Mouse (Mus musculus) myocyte (in vitro differentiated cells): ENCODE measurements around the gene Rbm19. TPM values are rescaled to one million over a fixed set of nuclear protein-coding genes. Genes with fewer than 3 reads are reported as not detected.

Source experiments
- H3K27me3 ChIP-seq: one replicate; pipeline ENCODE4 v1.6.1; 2011; ENCODE audit not compliant: control insufficient read depth, insufficient read depth, insufficient read length
- H3K36me3 ChIP-seq: one replicate; pipeline ENCODE4 v1.6.1; 2011; ENCODE audit not compliant: control insufficient read depth, insufficient read depth
- H3K4me2 ChIP-seq: one replicate; pipeline ENCODE4 v1.6.1; 2011; ENCODE audit warnings: low read depth, control low read depth
- H3K4me3 ChIP-seq: one replicate; pipeline ENCODE4 v1.5.1; 2011; ENCODE audit warnings: mild to moderate bottlenecking, control low read depth, moderate library complexity
- H3K79me2 ChIP-seq: one replicate; pipeline ENCODE4 v1.6.1; 2011; ENCODE audit not compliant: control insufficient read depth, insufficient read depth
- H3ac ChIP-seq: one replicate; pipeline ENCODE4 v1.6.1; 2011; ENCODE audit not compliant: control insufficient read depth, insufficient read length
- CEBPB ChIP-seq: IDR thresholded peaks from 2 replicates; pipeline ENCODE4 v1.6.1; 2011; ENCODE audit warnings: mild to moderate bottlenecking, moderate library complexity; ENCODE audit not compliant: poor library complexity, insufficient read depth, severe bottlenecking
- E2F4 ChIP-seq: IDR thresholded peaks from one replicate; pipeline ENCODE4 v1.6.1; 2011; ENCODE audit warnings: mild to moderate bottlenecking, control low read depth, moderate library complexity; ENCODE audit not compliant: insufficient read depth
- MAX ChIP-seq: IDR thresholded peaks from one replicate; pipeline ENCODE4 v1.6.1; 2011; ENCODE audit warnings: low read depth, mild to moderate bottlenecking, control low read depth
- MYOD1 ChIP-seq, 3 experiments: IDR thresholded peaks; one replicate each; pipeline ENCODE4 v1.6.1; 2011; ENCODE audit warnings: control low read depth in 2 of 3, low read depth in 2 of 3, mild to moderate bottlenecking in 2 of 3, moderate library complexity in 1 of 3; ENCODE audit not compliant: insufficient read length in 2 of 3, control insufficient read depth in 1 of 3
- MYOG ChIP-seq, 3 experiments: IDR thresholded peaks; one replicate each; pipeline ENCODE4 v1.6.1; 2011; ENCODE audit warnings: control low read depth in 2 of 3, low read depth in 2 of 3, mild to moderate bottlenecking in 2 of 3; ENCODE audit not compliant: insufficient read length in 2 of 3, control insufficient read depth in 1 of 3, insufficient read depth in 1 of 3
- POLR2A ChIP-seq: IDR thresholded peaks from one replicate; pipeline ENCODE4 v1.6.1; 2011; ENCODE audit warnings: low read depth, mild to moderate bottlenecking, control low read depth, moderate library complexity; ENCODE audit not compliant: insufficient read length
- POLR2AphosphoS2 ChIP-seq: IDR thresholded peaks from one replicate; pipeline ENCODE4 v1.6.1; 2011; ENCODE audit warnings: low read depth, control low read depth; ENCODE audit not compliant: insufficient read length
- REST ChIP-seq: IDR thresholded peaks from one replicate; pipeline ENCODE4 v1.6.1; 2011; ENCODE audit warnings: mild to moderate bottlenecking, control low read depth, moderate library complexity; ENCODE audit not compliant: insufficient read depth, insufficient read length
- SRF ChIP-seq: IDR thresholded peaks from one replicate; pipeline ENCODE4 v1.6.1; 2011; ENCODE audit warnings: low read depth; ENCODE audit not compliant: control insufficient read depth, insufficient read length
- TCF12 ChIP-seq: IDR thresholded peaks from one replicate; pipeline ENCODE4 v1.6.1; 2011; ENCODE audit warnings: mild to moderate bottlenecking, control low read depth; ENCODE audit not compliant: poor library complexity, insufficient read depth, severe bottlenecking
- TCF3 ChIP-seq: IDR thresholded peaks from one replicate; pipeline ENCODE4 v1.6.1; 2011; ENCODE audit warnings: low read depth, control low read depth; ENCODE audit not compliant: insufficient read length
- USF1 ChIP-seq: IDR thresholded peaks from one replicate; pipeline ENCODE4 v1.6.1; 2011; ENCODE audit warnings: low read depth, mild to moderate bottlenecking, control low read depth, moderate library complexity
- polyA plus RNA-seq: library from polyadenylated mRNA; unstranded; fragments of >200 nt; fragmentation: generic; extraction: Trizol; gene quantifications from one replicate; pipeline ENCODE4 v1.2.1, GENCODE M21; 2012; ENCODE audit warnings: missing spikeins

Rbm19 gene
- polyA plus RNA-seq, result 28.3 TPM

- Histone ChIP-seq H3ac (peak within 1 kb of the TSS; percentile 11), H3K4me3 (peak within 1 kb of the TSS; percentile 87), H3K27me3 (peaks cover 9% of the 10 kb centered on the region), H3K4me2 (peak within 1 kb of the TSS; percentile 94), H3K36me3 (no peaks in the 10 kb centered on the region), H3K79me2 (peaks cover 10% of the 10 kb centered on the region)
- no peak for TF ChIP-seq TCF3
- TF ChIP-seq REST, result no peak
- TF ChIP-seq USF1, result peak; percentile 97
- peak; percentile 51 for TF ChIP-seq POLR2A
- TF ChIP-seq POLR2AphosphoS2, result peak; percentile 30
Observed at GRCm38 (mm10) chr5:120116261-120117050, at the start of gene Rbm19. Gene Rbm19 (plus strand): TSS chr5:120116465.

GRCm38 (mm10) chr5:120067266-120067665, 49.0 kb upstream of the Rbm19 start:
- Histone ChIP-seq H3K4me3 (no peak overlapping the region), H3K4me2 (no peak overlapping the region), H3ac (no peak overlapping the region), H3K36me3 (no peaks in the 10 kb centered on the region), H3K79me2 (no peaks in the 10 kb centered on the region), H3K27me3 (no peaks in the 10 kb centered on the region)
- TF ChIP-seq USF1 (no peak), POLR2A (no peak), TCF3 (no peak), POLR2AphosphoS2 (no peak), REST (no peak), E2F4 (no peak), MAX (no peak), TCF12 (no peak), SRF (no peak), MYOG (IDR thresholded peaks at IDR 0.05; ENCODE audit: control insufficient read depth in 1 of 3, insufficient read depth in 1 of 3, insufficient read length in 2 of 3, low read depth in 2 of 3) (no peak), MYOD1 (IDR thresholded peaks at IDR 0.05; ENCODE audit: control insufficient read depth in 1 of 3, insufficient read length in 2 of 3, low read depth in 2 of 3) (no peak), CEBPB (no peak)

- Histone ChIP-seq H3K27me3 (no peaks in the 10 kb centered on the region), H3K4me2 (no peak overlapping the region), H3ac (no peak overlapping the region), H3K4me3 (no peak overlapping the region), H3K79me2 (no peaks in the 10 kb centered on the region), H3K36me3 (no peaks in the 10 kb centered on the region)
- TF ChIP-seq REST (no peak), CEBPB (no peak), MYOG (IDR thresholded peaks at IDR 0.05; ENCODE audit: control insufficient read depth in 1 of 3, insufficient read depth in 1 of 3, insufficient read length in 2 of 3, low read depth in 2 of 3) (no peak), E2F4 (no peak), POLR2AphosphoS2 (no peak), SRF (no peak), MYOD1 (IDR thresholded peaks at IDR 0.05; ENCODE audit: control insufficient read depth in 1 of 3, insufficient read length in 2 of 3, low read depth in 2 of 3) (no peak), MAX (no peak), POLR2A (no peak), USF1 (no peak), TCF3 (no peak), TCF12 (no peak)
Observed at GRCm38 (mm10) chr5:120074101-120074500, 42.2 kb upstream of the Rbm19 start.

- no peaks in the 10 kb centered on the region for H3K36me3 ChIP-seq
- H3K4me2 ChIP-seq, result no peak overlapping the region
- H3K27me3 ChIP-seq, result peaks cover 30% of the 10 kb centered on the region
- TF ChIP-seq USF1 (no peak), MYOG (IDR thresholded peaks at IDR 0.05; ENCODE audit: control insufficient read depth in 1 of 3, insufficient read depth in 1 of 3, insufficient read length in 2 of 3, low read depth in 2 of 3) (no peak), POLR2A (no peak), POLR2AphosphoS2 (no peak), MYOD1 (IDR thresholded peaks at IDR 0.05; ENCODE audit: control insufficient read depth in 1 of 3, insufficient read length in 2 of 3, low read depth in 2 of 3) (no peak), SRF (no peak), TCF3 (no peak), CEBPB (no peak), E2F4 (no peak), TCF12 (no peak), MAX (no peak)
- no peak overlapping the region for H3ac ChIP-seq
- H3K4me3 ChIP-seq, result no peak overlapping the region
- H3K79me2 ChIP-seq, result no peaks in the 10 kb centered on the region
Observed at GRCm38 (mm10) chr5:120080027-120080426, 36.2 kb upstream of the Rbm19 start.

- H3K27me3 ChIP-seq, result peaks cover 34% of the 10 kb centered on the region
- no peak overlapping the region for H3K4me2 ChIP-seq
- no peaks in the 10 kb centered on the region for H3K36me3 ChIP-seq
- TF ChIP-seq TCF3, result no peak
- H3K4me3 ChIP-seq, result no peak overlapping the region
- H3K79me2 ChIP-seq, result no peaks in the 10 kb centered on the region
- no peak overlapping the region for H3ac ChIP-seq
Observed at GRCm38 (mm10) chr5:120080468-120080867, 35.8 kb upstream of the Rbm19 start.
